Mouse (Mus musculus): ENCODE measurements around the gene Sdf2l1. TPM values are rescaled to one million over a fixed set of nuclear protein-coding genes. Genes with fewer than 3 reads are reported as not detected.
A peak's percentile ranks its signal among the peaks of the same experiment; 100 is the strongest.

Sdf2l1 gene
- total RNA-seq, 1 experiment from 2014 or later = 47.0 TPM

GRCm38 (mm10) chr16:17124871-17125520, 7.2 kb downstream of the Sdf2l1 start, which contains the start of gene 2610318N02Rik:
Gene 2610318N02Rik, minus strand, starts transcription at chr16:17125167.
- peak; percentile 97 for ATAC-seq (replicated peaks; ENCODE audit: low read depth, poor library complexity, severe bottlenecking)

DNA sequence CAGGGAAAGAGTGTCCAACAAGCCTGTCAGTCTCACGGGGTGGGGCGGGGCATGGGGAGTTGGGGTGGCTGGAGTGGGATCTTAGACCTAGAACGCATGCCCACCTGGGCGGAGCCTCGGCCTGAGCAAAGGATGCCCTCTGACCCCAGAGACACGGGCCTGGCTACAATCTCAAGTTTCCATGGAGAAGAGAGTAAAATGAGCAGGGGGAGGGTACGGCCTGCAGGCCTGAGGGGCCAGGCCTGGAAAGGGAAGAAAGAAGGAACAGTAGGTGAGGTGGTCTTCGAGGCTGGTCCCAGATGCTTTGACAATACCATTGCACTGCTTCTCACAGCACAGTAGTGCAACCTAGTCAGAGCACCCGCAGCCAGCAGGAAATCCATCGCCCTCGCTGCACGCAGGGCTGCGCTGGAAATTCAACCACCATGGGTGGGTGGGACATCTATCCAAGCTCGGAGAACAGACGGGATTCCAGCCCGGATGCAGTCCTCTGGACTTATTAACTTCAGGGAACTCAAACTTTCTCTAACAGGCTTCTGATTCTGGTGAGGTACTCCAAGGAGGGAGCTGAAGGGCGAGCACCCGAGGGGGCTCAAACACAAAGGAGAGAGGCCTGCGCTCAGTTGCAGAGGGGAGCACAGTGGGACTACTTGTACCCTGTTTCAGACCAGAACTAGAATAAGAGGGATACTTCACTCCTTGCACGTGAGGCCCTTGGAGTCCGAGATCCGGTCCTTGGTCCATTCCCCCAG, 7.9 kb downstream of the Sdf2l1 start:
- no peak; the same call in 1 of the 2 replicates for ATAC-seq (replicated peaks; ENCODE audit: low read depth, poor library complexity, severe bottlenecking)

GRCm38 (mm10) chr16:17121569-17121968, 10.6 kb downstream of the Sdf2l1 start:
- ATAC-seq (replicated peaks; ENCODE audit: low read depth, poor library complexity, severe bottlenecking) = no peak

- no peak for ATAC-seq (replicated peaks; ENCODE audit: low read depth, poor library complexity, severe bottlenecking)
Measured at GRCm38 (mm10) chr16:17117309-17117799, 14.8 kb downstream of the Sdf2l1 start.

GRCm38 (mm10) chr16:17110771-17111743, 21.1 kb downstream of the Sdf2l1 start, which contains the start of gene Ppil2:
Gene Ppil2, minus strand, starts transcription at chr16:17111257.
- ATAC-seq (replicated peaks; ENCODE audit: low read depth, poor library complexity, severe bottlenecking) = peak; percentile 86

- ATAC-seq (replicated peaks; ENCODE audit: low read depth, poor library complexity, severe bottlenecking) = no peak
Measured at GRCm38 (mm10) chr16:17104600-17104999, 27.6 kb downstream of the Sdf2l1 start.

- no peak for ATAC-seq (replicated peaks; ENCODE audit: low read depth, poor library complexity, severe bottlenecking)
Measured at GRCm38 (mm10) chr16:17102630-17103220, 29.5 kb downstream of the Sdf2l1 start.

- no peak for ATAC-seq (replicated peaks; ENCODE audit: low read depth, poor library complexity, severe bottlenecking)
Measured at GRCm38 (mm10) chr16:17096938-17097337, 35.2 kb downstream of the Sdf2l1 start.

DNA sequence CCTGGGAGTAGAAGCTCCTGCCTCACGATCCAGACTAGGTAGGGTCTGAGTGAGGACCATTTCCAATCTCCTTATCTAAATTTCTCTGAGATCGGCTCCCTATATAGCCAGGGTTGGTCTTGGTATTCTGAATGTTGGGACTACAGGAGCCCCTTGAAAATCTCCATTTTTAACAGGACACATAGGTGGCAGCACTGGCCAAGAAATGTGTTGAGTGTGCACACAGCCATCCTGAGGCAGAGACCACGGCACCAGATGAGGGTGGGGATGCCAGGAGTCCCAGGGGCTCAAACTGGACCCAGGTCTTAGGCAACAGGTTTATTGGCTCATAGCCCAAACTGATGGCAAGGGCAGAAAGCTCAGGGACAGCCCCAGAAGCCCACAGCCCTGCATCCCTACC, 43.8 kb downstream of the Sdf2l1 start:
- no peak for ATAC-seq (replicated peaks; ENCODE audit: low read depth, poor library complexity, severe bottlenecking)

DNA sequence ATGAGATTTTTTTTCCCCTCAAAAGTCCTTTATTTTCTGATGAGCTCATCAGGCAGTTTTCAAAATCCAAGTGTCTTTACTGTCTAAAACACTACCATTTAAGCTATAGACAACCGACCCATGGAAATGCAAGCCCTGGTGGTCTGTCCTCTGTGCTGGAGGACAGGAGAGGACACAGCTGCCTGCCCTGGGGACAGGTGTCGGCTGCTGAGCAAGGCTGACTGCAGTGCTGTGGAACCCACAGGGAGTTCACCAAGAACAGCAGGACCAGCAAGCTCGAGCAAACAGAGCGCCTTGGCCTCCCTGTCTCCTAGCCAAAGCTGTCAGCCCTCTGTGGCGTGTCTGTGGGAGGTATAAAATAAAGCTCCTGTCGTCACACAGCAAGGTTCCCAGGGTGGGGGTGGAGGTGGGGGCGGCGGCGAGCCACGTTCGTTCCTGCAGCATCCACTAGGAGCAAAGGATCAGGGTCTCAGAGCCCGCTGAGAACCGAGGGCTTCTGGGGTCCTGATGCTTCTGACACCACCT, 45.5 kb downstream of the Sdf2l1 start:
- ATAC-seq (replicated peaks; ENCODE audit: low read depth, poor library complexity, severe bottlenecking) = no peak

- no peak for ATAC-seq (replicated peaks; ENCODE audit: low read depth, poor library complexity, severe bottlenecking)
Measured at GRCm38 (mm10) chr16:17086241-17086640, 45.9 kb downstream of the Sdf2l1 start.

- peak; percentile 30; the same call in 1 of the 2 replicates for ATAC-seq (replicated peaks; ENCODE audit: low read depth, poor library complexity, severe bottlenecking)
Measured at GRCm38 (mm10) chr16:17085636-17086035, 46.5 kb downstream of the Sdf2l1 start.

DNA sequence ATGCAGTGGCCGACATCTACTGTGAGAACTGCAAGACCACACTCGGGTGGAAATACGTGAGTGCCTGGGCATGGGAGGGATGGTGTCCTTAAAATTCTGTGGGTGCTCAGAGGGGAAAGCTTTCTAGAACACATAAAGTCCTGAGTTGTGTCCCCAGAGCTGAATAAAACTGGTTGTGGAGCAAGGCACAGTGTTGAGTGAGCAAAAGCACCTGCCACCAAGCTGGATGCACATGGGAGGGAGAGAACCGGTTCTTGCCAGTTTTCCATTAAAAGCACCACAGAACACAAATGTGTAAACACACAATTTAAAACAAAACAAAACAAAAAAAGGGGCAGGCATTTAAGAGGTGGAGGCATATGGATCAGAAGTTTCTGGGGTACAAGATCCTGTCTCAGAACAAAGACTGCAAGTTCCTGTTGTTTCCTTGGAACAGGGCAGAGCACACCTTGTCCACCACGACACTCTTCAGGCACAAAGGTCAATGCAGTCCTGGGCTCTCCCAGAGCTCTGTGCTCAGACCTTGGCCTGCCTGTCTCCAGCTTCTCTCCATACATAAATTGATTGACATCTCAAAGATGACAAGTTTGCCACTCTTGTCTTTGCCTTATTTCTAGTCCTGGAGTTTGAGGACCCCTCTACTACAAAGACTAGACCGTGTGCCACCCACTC, 49.9 kb downstream of the Sdf2l1 start:
- no peak for ATAC-seq (replicated peaks; ENCODE audit: low read depth, poor library complexity, severe bottlenecking)

Other genes starting within 250 kb of the Sdf2l1 start
- gene Ppm1f, start 235.9 kb downstream of the Sdf2l1 start, total RNA-seq (2017) = 20.3 and 22.3 TPM in 2 replicates
- 139 and 173 TPM in 2 replicates for gene Mapk1, start 149.0 kb downstream of the Sdf2l1 start, total RNA-seq (2017)
- gene Ypel1, start 62.7 kb downstream of the Sdf2l1 start, total RNA-seq (2017) = 8.5 and 9.2 TPM in 2 replicates
- 76.0 and 90.0 TPM in 2 replicates for gene Ppil2, start 21.1 kb downstream of the Sdf2l1 start, total RNA-seq (2017)
- gene 2610318N02Rik, start 7.2 kb downstream of the Sdf2l1 start, total RNA-seq (2017) = 18.6 and 19.7 TPM in 2 replicates
- 14.3 and 25.8 TPM in 2 replicates for gene Ydjc, start 12.2 kb upstream of the Sdf2l1 start, total RNA-seq (2017)
- 1.6 and 4.5 TPM in 2 replicates for gene Ccdc116, start 14.8 kb upstream of the Sdf2l1 start, total RNA-seq (2017)
- gene Ube2l3, start 70.3 kb upstream of the Sdf2l1 start, total RNA-seq (2017) = 135 and 163 TPM in 2 replicates
- 0.18 and 0.29 TPM in 2 replicates for gene Rimbp3, start 76.2 kb upstream of the Sdf2l1 start, total RNA-seq (2017)
- gene Hic2, start 101.2 kb upstream of the Sdf2l1 start, total RNA-seq (2017) = 1.5 and 1.6 TPM in 2 replicates
- 4.1 and 10.6 TPM in 2 replicates for gene Tmem191c, start 143.7 kb upstream of the Sdf2l1 start, total RNA-seq (2017)
- 0.09 TPM in 1 of 2 replicates, not detected in the other for gene Serpind1, start 199.0 kb upstream of the Sdf2l1 start, total RNA-seq (2017)